Mouse (Mus musculus) forebrain, embryonic 12.5 days (tissue): ENCODE results near the gene Dpm1. TPM values are rescaled to one million over a fixed set of nuclear protein-coding genes. Genes with fewer than 3 reads are reported as not detected.

Experiments
- microRNA-seq: library from miRNA; unstranded; fragments of <30 nt; microRNA quantifications from one replicate; pipeline ENCODE4, GENCODE M21; 2017
- polyA plus RNA-seq: library from polyadenylated mRNA; unstranded; fragments of >200 nt; fragmentation: Nextera tagmentation; extraction: Ambion mirVana; gene quantifications from 2 replicates; pipeline ENCODE4 v1.2.1, GENCODE M21; 2016

The Dpm1 gene
- polyA plus RNA-seq, 1 experiment from 2014 or later: 88.0 TPM

Small RNA genes within 50 kb of the gene (microRNA-seq; reads per million reads assigned to microRNA genes)
- gene Gm24561: not detected

Other genes with a start within 250 kb of the Dpm1 start
- gene Ripor3, start 220.0 kb downstream of the Dpm1 start, polyA plus RNA-seq: 0.24 and 0.82 TPM in 2 replicates
- gene Pard6b, start 149.6 kb downstream of the Dpm1 start, polyA plus RNA-seq: 11.4 and 13.5 TPM in 2 replicates
- gene Adnp, start 23.5 kb downstream of the Dpm1 start, polyA plus RNA-seq: 3.5 and 10.8 TPM in 2 replicates
- 24.6 and 25.7 TPM in 2 replicates for gene Gm20716, start 227 bp downstream of the Dpm1 start, polyA plus RNA-seq
- 9.4 and 9.6 TPM in 2 replicates for gene Mocs3, start within 50 bp of the Dpm1 start, polyA plus RNA-seq
- 3.7 TPM in 2 replicates for gene Kcng1, start 51.1 kb upstream of the Dpm1 start, polyA plus RNA-seq